Mouse (Mus musculus) myocyte (in vitro differentiated cells): ENCODE results near the gene Serpina9. TPM values are rescaled to one million over a fixed set of nuclear protein-coding genes. Genes with fewer than 3 reads are reported as not detected.

ENCODE experiments used
- H3K27me3 ChIP-seq: one replicate; pipeline ENCODE4 v1.6.1; 2011; ENCODE audit not compliant: control insufficient read depth, insufficient read depth, insufficient read length
- H3K36me3 ChIP-seq: one replicate; pipeline ENCODE4 v1.6.1; 2011; ENCODE audit not compliant: control insufficient read depth, insufficient read depth
- H3K4me2 ChIP-seq: one replicate; pipeline ENCODE4 v1.6.1; 2011; ENCODE audit warnings: low read depth, control low read depth
- H3K4me3 ChIP-seq: one replicate; pipeline ENCODE4 v1.5.1; 2011; ENCODE audit warnings: mild to moderate bottlenecking, control low read depth, moderate library complexity
- H3K79me2 ChIP-seq: one replicate; pipeline ENCODE4 v1.6.1; 2011; ENCODE audit not compliant: control insufficient read depth, insufficient read depth
- H3ac ChIP-seq: one replicate; pipeline ENCODE4 v1.6.1; 2011; ENCODE audit not compliant: control insufficient read depth, insufficient read length
- CEBPB ChIP-seq: IDR thresholded peaks from 2 replicates; pipeline ENCODE4 v1.6.1; 2011; ENCODE audit warnings: mild to moderate bottlenecking, moderate library complexity; ENCODE audit not compliant: poor library complexity, insufficient read depth, severe bottlenecking
- E2F4 ChIP-seq: IDR thresholded peaks from one replicate; pipeline ENCODE4 v1.6.1; 2011; ENCODE audit warnings: mild to moderate bottlenecking, control low read depth, moderate library complexity; ENCODE audit not compliant: insufficient read depth
- MAX ChIP-seq: IDR thresholded peaks from one replicate; pipeline ENCODE4 v1.6.1; 2011; ENCODE audit warnings: low read depth, mild to moderate bottlenecking, control low read depth
- MYOD1 ChIP-seq, 3 experiments: IDR thresholded peaks; one replicate each; pipeline ENCODE4 v1.6.1; 2011; ENCODE audit warnings: control low read depth in 2 of 3, low read depth in 2 of 3, mild to moderate bottlenecking in 2 of 3, moderate library complexity in 1 of 3; ENCODE audit not compliant: insufficient read length in 2 of 3, control insufficient read depth in 1 of 3
- MYOG ChIP-seq, 3 experiments: IDR thresholded peaks; one replicate each; pipeline ENCODE4 v1.6.1; 2011; ENCODE audit warnings: control low read depth in 2 of 3, low read depth in 2 of 3, mild to moderate bottlenecking in 2 of 3; ENCODE audit not compliant: insufficient read length in 2 of 3, control insufficient read depth in 1 of 3, insufficient read depth in 1 of 3
- POLR2A ChIP-seq: IDR thresholded peaks from one replicate; pipeline ENCODE4 v1.6.1; 2011; ENCODE audit warnings: low read depth, mild to moderate bottlenecking, control low read depth, moderate library complexity; ENCODE audit not compliant: insufficient read length
- POLR2AphosphoS2 ChIP-seq: IDR thresholded peaks from one replicate; pipeline ENCODE4 v1.6.1; 2011; ENCODE audit warnings: low read depth, control low read depth; ENCODE audit not compliant: insufficient read length
- REST ChIP-seq: IDR thresholded peaks from one replicate; pipeline ENCODE4 v1.6.1; 2011; ENCODE audit warnings: mild to moderate bottlenecking, control low read depth, moderate library complexity; ENCODE audit not compliant: insufficient read depth, insufficient read length
- SRF ChIP-seq: IDR thresholded peaks from one replicate; pipeline ENCODE4 v1.6.1; 2011; ENCODE audit warnings: low read depth; ENCODE audit not compliant: control insufficient read depth, insufficient read length
- TCF12 ChIP-seq: IDR thresholded peaks from one replicate; pipeline ENCODE4 v1.6.1; 2011; ENCODE audit warnings: mild to moderate bottlenecking, control low read depth; ENCODE audit not compliant: poor library complexity, insufficient read depth, severe bottlenecking
- TCF3 ChIP-seq: IDR thresholded peaks from one replicate; pipeline ENCODE4 v1.6.1; 2011; ENCODE audit warnings: low read depth, control low read depth; ENCODE audit not compliant: insufficient read length
- USF1 ChIP-seq: IDR thresholded peaks from one replicate; pipeline ENCODE4 v1.6.1; 2011; ENCODE audit warnings: low read depth, mild to moderate bottlenecking, control low read depth, moderate library complexity
- polyA plus RNA-seq: library from polyadenylated mRNA; unstranded; fragments of >200 nt; fragmentation: generic; extraction: Trizol; gene quantifications from one replicate; pipeline ENCODE4 v1.2.1, GENCODE M21; 2012; ENCODE audit warnings: missing spikeins

The Serpina9 gene
- 0.14 TPM for polyA plus RNA-seq

DNA sequence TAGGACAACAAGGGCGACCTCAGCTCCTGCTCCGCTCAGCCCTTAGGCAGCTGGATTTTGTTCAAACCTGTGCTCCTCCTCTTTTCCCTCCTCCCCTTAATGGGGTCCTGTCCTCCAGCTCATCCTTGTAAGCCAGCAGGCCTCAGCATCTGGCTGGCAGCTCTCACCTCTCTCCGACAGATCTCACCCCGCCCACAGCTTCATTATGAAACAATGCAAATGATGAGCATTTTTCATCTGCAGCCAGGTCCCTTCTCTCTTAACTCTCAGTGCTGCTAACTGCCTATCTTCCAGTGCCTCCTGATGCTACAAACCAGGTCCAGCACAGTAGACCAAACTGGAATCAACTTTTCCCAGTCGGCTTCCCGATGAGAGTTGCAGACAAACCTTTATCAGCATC, at the start of gene Serpina9:
Gene Serpina9 (minus strand): TSS at position 136 of the 400 bp plus-strand sequence.
- TF ChIP-seq TCF3 (no peak), TCF12 (no peak), MYOD1 (IDR thresholded peaks at IDR 0.05; ENCODE audit: control insufficient read depth in 1 of 3, insufficient read length in 2 of 3, low read depth in 2 of 3) (no peak), MAX (no peak), REST (no peak), SRF (no peak), E2F4 (no peak), POLR2A (no peak), POLR2AphosphoS2 (no peak), CEBPB (no peak), USF1 (no peak), MYOG (IDR thresholded peaks at IDR 0.05; ENCODE audit: control insufficient read depth in 1 of 3, insufficient read depth in 1 of 3, insufficient read length in 2 of 3, low read depth in 2 of 3) (no peak)
- H3K79me2 ChIP-seq, result no peaks in the 10 kb centered on the region
- H3K36me3 ChIP-seq, result no peaks in the 10 kb centered on the region
- no peak within 1 kb of the TSS for H3K4me3 ChIP-seq
- no peak within 1 kb of the TSS for H3ac ChIP-seq
- no peaks in the 10 kb centered on the region for H3K27me3 ChIP-seq
- no peak within 1 kb of the TSS for H3K4me2 ChIP-seq

DNA sequence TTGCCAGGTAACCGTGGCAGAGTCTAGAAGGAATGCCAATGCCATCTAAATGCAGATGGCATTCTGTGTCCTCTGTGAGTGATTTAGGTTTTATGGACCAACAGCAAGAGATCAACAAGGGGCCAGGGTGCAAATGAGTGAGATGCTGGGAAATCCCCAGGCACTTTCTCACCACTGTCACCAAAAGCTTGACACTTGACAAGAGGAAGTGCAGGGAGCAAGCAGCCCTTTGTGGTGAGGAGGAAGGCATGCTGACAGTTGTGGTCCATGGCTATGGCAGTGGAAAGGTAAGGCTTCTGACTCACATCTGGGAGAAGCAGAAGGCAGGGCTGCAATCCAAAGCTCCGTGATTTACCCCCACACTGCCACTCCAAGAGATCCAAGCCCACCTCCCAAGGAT, 48.3 kb upstream of the Serpina9 start:
- H3K27me3 ChIP-seq, result no peaks in the 10 kb centered on the region
- H3K4me2 ChIP-seq, result no peak overlapping the region
- no peaks in the 10 kb centered on the region for H3K79me2 ChIP-seq
- H3K4me3 ChIP-seq, result no peak overlapping the region
- TF ChIP-seq E2F4 (no peak), MYOG (IDR thresholded peaks at IDR 0.05; ENCODE audit: control insufficient read depth in 1 of 3, insufficient read depth in 1 of 3, insufficient read length in 2 of 3, low read depth in 2 of 3) (no peak), MAX (no peak), TCF12 (no peak), USF1 (no peak), REST (no peak), MYOD1 (IDR thresholded peaks at IDR 0.05; ENCODE audit: control insufficient read depth in 1 of 3, insufficient read length in 2 of 3, low read depth in 2 of 3) (no peak), CEBPB (no peak), TCF3 (no peak), POLR2A (no peak), SRF (no peak)
- no peak overlapping the region for H3ac ChIP-seq
- H3K36me3 ChIP-seq, result no peaks in the 10 kb centered on the region

DNA sequence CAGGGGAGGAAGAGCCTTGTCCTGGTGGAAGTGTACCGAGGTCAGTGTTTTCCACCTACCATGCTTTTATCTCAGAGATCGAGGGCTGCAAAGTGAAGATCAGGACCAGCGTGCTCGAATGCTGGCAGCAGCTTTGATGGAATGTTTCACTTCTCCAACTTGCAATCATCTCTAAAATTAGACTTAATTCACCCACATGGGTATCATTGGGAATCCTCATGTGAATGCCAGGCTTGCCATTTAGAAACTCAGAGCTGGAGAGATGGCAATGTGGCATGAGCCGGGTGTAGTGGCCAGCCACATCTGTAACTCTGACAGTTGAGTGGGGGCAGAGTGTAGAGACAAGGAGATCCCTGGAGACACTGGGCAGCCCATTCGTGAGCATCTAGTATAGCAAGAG, 46.6 kb upstream of the Serpina9 start:
- no peaks in the 10 kb centered on the region for H3K27me3 ChIP-seq
- H3K4me2 ChIP-seq, result no peak overlapping the region
- TF ChIP-seq POLR2AphosphoS2, result no peak
- TF ChIP-seq MYOG (IDR thresholded peaks at IDR 0.05; ENCODE audit: control insufficient read depth in 1 of 3, insufficient read depth in 1 of 3, insufficient read length in 2 of 3, low read depth in 2 of 3), result no peak
- TF ChIP-seq TCF12, result no peak
- no peak for TF ChIP-seq TCF3
- no peak for TF ChIP-seq SRF
- no peak for TF ChIP-seq MYOD1 (IDR thresholded peaks at IDR 0.05; ENCODE audit: control insufficient read depth in 1 of 3, insufficient read length in 2 of 3, low read depth in 2 of 3)
- no peak for TF ChIP-seq REST
- no peak for TF ChIP-seq MAX
- TF ChIP-seq USF1, result no peak
- no peak for TF ChIP-seq E2F4
- no peak for TF ChIP-seq POLR2A
- no peak for TF ChIP-seq CEBPB
- H3K4me3 ChIP-seq, result no peak overlapping the region
- H3K36me3 ChIP-seq, result no peaks in the 10 kb centered on the region
- no peak overlapping the region for H3ac ChIP-seq
- H3K79me2 ChIP-seq, result no peaks in the 10 kb centered on the region

DNA sequence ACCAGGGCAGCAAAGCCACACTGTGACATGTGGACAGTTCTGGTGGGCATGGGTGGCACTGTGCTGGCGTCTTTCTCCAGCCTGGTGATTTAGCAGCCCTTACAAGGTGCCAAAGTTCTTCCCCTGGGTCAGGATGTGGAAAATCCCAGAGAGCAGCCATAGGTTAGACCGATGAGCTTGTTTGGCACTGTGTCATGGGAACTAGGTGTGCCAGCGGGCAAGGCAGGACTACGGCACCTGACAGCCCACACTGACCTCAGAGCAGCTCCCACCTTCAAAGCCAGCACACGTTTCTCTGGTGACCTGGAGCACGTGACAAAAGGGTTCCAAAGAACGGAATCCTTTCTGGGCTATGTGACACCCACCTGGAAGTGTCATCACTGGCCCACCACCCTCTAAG, 44.0 kb upstream of the Serpina9 start:
- no peak overlapping the region for H3K4me3 ChIP-seq
- no peak overlapping the region for H3ac ChIP-seq
- no peaks in the 10 kb centered on the region for H3K27me3 ChIP-seq
- H3K79me2 ChIP-seq, result no peaks in the 10 kb centered on the region
- no peaks in the 10 kb centered on the region for H3K36me3 ChIP-seq
- H3K4me2 ChIP-seq, result no peak overlapping the region
- TF ChIP-seq MYOG (IDR thresholded peaks at IDR 0.05; ENCODE audit: control insufficient read depth in 1 of 3, insufficient read depth in 1 of 3, insufficient read length in 2 of 3, low read depth in 2 of 3) (no peak), TCF3 (no peak), REST (no peak), USF1 (no peak), TCF12 (no peak), E2F4 (no peak), POLR2A (no peak), MAX (no peak)

DNA sequence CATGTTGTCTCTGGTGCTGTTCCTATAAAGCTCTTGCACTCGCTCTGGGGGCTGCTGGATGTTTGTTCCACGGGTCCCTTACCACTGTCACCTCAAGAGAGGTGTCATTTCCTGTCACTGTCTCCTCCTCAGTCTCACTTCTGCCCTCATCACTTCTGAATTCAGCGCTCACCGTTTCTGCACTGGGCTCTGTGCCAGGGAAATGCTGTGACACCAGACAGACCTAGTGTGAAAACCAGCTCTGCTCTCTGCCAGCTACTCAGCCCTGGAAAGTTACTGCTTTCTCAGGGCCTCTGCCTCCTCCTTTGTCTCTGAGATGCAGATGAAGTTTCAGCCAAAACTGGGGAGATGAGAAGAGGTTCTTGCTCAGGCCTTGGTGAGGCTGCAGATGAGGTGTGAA, 43.5 kb upstream of the Serpina9 start:
- no peak for TF ChIP-seq MAX
- Histone ChIP-seq H3K79me2 (no peaks in the 10 kb centered on the region), H3ac (no peak overlapping the region), H3K36me3 (no peaks in the 10 kb centered on the region), H3K4me3 (no peak overlapping the region), H3K4me2 (no peak overlapping the region), H3K27me3 (no peaks in the 10 kb centered on the region)
